Mouse (Mus musculus): ENCODE measurements at regions not wholly inside any gene's neighbourhood (a gene's known extent, or its start where the extent isn't known, plus 50 kb on each side); places are given as distances from the start of the nearest gene placed in this dataset.

DNA sequence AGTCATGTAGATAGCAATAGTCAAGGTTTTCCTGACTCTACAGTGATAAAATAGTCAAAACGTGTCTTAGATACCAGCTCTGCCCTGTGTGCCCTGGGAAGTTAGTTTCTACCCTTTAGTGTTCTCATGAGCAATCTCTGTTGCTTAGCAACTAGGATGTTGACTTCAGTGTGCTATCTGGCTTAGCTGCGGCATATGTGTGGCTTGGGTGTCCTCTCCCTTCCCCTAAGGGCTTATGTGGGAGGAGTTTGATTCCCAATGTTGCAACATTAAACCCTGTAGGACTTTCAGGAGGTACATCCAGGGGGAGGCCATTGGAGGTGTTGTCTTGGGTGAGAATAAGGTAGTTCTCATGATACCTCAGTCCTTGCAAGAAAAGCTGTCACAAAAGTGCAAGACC lies 229.9 kb downstream of the Gm10260 start:
- no peak overlapping the region for H3K27ac ChIP-seq (ENCODE audit: insufficient read depth, low read length)
- 59% methylated on average over 2 of the region's 2 CpGs for WGBS
- H3K27me3 ChIP-seq (ENCODE audit: control insufficient read depth, insufficient read depth, low read length): no peaks in the 10 kb centered on the region
- DNase-seq (ENCODE audit: low read depth in 1 of 2, low spot score in 2 of 2): no peak
- H3K4me3 ChIP-seq (ENCODE audit: extremely low read depth, insufficient read depth, insufficient read length): no peak overlapping the region
- no peaks in the 10 kb centered on the region for H3K4me1 ChIP-seq (ENCODE audit: control insufficient read depth, insufficient read depth, insufficient read length)
- TF ChIP-seq CTCF (IDR thresholded peaks at IDR 0.05; ENCODE audit: extremely low read depth, insufficient read depth, insufficient read length, insufficient replicate concordance): no peak
- no peak for TF ChIP-seq POLR2A (IDR thresholded peaks at IDR 0.05; ENCODE audit: low read depth, low read length)
- H3K36me3 ChIP-seq (ENCODE audit: control insufficient read depth, insufficient read depth, low read length): no peaks in the 10 kb centered on the region

DNA sequence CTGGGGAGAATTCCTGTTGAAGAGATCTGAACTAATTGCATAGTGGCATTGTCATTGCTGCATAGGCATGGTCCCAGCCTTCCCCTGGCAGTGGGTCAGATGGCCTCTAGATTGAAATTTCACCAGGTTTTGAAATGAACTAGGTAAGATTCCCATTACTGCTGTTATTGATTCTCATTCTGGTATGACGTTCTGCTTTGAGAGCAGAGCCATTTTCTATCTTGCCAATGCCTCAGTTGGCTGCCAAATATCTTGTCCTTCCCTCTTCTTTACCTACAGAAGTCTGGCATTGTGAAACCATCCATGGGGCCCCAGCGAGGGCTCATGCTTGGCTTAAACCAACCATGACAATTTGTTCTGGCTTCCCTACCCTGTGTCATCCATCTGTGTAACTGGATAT lies 232.5 kb downstream of the Gm10260 start:
- Histone ChIP-seq H3K4me3 (ENCODE audit: extremely low read depth, insufficient read depth, insufficient read length) (no peak overlapping the region), H3K36me3 (ENCODE audit: control insufficient read depth, insufficient read depth, low read length) (no peaks in the 10 kb centered on the region), H3K27me3 (ENCODE audit: control insufficient read depth, insufficient read depth, low read length) (no peaks in the 10 kb centered on the region), H3K4me1 (ENCODE audit: control insufficient read depth, insufficient read depth, insufficient read length) (no peaks in the 10 kb centered on the region), H3K27ac (ENCODE audit: insufficient read depth, low read length) (no peak overlapping the region)
- TF ChIP-seq POLR2A (IDR thresholded peaks at IDR 0.05; ENCODE audit: low read depth, low read length): no peak
- TF ChIP-seq CTCF (IDR thresholded peaks at IDR 0.05; ENCODE audit: extremely low read depth, insufficient read depth, insufficient read length, insufficient replicate concordance): no peak
- DNase-seq (ENCODE audit: low read depth in 1 of 2, low spot score in 2 of 2): no peak
- 88% methylated on average over 2 of the region's 2 CpGs for WGBS

DNA sequence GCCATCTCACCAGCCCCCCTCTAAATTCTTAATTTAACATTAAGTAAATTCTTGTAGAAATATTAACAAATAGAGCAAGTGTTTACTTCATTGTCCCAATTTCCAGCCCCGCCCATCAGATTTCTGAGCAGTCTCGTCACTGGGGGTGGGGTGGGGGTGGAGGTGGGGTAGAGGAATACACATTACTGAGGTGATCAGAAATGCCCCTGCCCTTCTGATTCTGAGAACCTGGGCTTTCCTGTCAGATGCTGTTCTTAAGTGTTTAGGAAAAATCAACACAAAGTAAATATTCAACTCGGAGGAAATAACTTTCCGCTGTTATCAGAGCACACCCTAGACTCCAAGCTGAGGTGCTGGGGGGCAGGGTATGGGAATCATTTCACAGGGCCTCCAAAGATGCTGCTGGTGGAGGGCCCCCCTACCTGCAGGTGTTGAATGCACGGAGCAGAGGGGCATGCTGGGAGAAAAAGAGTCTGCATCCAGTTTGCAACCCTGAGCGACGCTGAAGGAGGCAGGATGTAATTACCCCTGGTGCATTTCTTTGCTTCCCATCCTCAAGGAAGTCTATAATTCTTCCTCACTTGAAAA lies 235.5 kb downstream of the Gm10260 start:
- Histone ChIP-seq H3K4me1 (ENCODE audit: control insufficient read depth, insufficient read depth, insufficient read length) (no peaks in the 10 kb centered on the region), H3K36me3 (ENCODE audit: control insufficient read depth, insufficient read depth, low read length) (no peaks in the 10 kb centered on the region), H3K4me3 (ENCODE audit: extremely low read depth, insufficient read depth, insufficient read length) (no peak overlapping the region), H3K27me3 (ENCODE audit: control insufficient read depth, insufficient read depth, low read length) (no peaks in the 10 kb centered on the region), H3K27ac (ENCODE audit: insufficient read depth, low read length) (no peak overlapping the region)
- no peak for DNase-seq (ENCODE audit: low read depth in 1 of 2, low spot score in 2 of 2)
- WGBS: 81% methylated on average over 7 of the region's 7 CpGs
- TF ChIP-seq POLR2A (IDR thresholded peaks at IDR 0.05; ENCODE audit: low read depth, low read length): no peak
- no peak for TF ChIP-seq CTCF (IDR thresholded peaks at IDR 0.05; ENCODE audit: extremely low read depth, insufficient read depth, insufficient read length, insufficient replicate concordance)

DNA sequence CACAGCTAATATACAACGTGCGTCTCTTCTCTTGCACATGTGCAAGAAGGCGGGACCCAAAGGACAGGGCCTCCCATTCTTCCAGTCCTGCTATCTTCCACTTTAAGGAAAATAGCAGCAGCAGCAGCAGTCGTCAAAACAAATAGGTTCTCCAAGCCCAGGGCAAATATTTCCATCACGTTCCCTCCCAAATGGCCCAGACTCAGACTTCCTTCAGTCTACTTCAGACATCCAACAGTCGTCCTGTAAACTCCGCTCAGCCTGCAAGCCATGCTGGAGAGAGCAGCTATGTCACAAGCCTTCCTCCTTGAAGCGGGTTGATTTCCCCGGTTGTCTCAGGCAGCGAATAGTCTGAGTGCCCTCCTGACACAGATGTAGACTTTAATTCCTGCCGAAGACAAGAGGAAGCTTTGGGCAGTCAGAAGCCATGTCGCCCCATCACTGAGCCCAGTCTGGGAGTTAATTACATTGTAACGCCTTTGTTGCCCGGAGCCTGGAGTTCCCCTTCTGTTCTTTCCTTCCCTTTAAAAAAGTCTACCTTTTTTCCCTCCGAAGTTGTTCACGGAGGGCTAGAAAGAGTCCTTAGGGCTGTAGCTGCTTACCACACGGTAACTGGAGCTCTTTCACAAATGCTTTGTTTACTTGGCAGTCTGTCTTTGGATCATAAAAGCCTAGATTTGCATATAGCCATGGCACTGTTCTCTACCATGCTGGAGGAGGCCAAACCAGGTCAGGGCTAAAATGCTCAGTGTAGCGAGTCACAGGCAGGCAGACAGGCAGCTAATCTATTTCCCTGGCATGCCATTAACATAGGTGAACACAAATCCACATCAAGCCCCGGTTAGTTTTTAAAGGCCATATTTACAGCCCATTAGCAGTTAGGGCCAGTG lies 236.7 kb downstream of the Gm10260 start:
- WGBS: 70% methylated on average over 19 of the region's 19 CpGs
- H3K27ac ChIP-seq (ENCODE audit: insufficient read depth, low read length): no peak overlapping the region
- no peaks in the 10 kb centered on the region for H3K27me3 ChIP-seq (ENCODE audit: control insufficient read depth, insufficient read depth, low read length)
- H3K36me3 ChIP-seq (ENCODE audit: control insufficient read depth, insufficient read depth, low read length): no peaks in the 10 kb centered on the region
- no peaks in the 10 kb centered on the region for H3K4me1 ChIP-seq (ENCODE audit: control insufficient read depth, insufficient read depth, insufficient read length)
- no peak for DNase-seq (ENCODE audit: low read depth in 1 of 2, low spot score in 2 of 2)
- no peak for TF ChIP-seq POLR2A (IDR thresholded peaks at IDR 0.05; ENCODE audit: low read depth, low read length)
- no peak for TF ChIP-seq CTCF (IDR thresholded peaks at IDR 0.05; ENCODE audit: extremely low read depth, insufficient read depth, insufficient read length, insufficient replicate concordance)
- no peak overlapping the region for H3K4me3 ChIP-seq (ENCODE audit: extremely low read depth, insufficient read depth, insufficient read length)

DNA sequence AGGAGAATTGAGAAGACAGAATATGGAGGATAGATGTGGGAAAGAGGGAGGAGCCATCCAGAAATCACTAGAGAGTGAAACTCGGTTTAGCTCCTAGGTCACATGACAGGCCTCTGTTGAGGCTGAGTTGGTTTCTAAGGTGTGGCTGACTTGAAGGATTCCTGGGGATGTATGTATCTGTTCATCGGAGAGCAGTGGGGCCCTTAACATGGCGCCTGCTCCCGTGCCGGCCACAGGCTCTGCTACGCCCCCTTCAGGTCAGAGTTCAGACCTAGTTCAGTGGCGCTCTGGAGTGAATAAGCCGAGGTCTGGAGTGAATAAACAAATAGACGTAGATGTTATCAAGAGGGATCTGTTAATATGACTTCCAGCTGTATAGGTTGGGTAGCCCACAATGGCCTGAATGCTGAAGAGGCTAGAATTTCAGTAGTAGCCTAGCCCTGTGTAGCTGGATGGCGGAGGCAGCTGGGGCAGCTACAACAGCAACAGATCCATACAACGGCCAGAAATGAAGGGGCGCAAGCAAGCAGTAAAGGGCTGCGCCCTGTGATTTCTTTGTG lies 239.4 kb downstream of the Gm10260 start:
- Histone ChIP-seq H3K27me3 (ENCODE audit: control insufficient read depth, insufficient read depth, low read length) (no peaks in the 10 kb centered on the region), H3K4me1 (ENCODE audit: control insufficient read depth, insufficient read depth, insufficient read length) (no peaks in the 10 kb centered on the region), H3K4me3 (ENCODE audit: extremely low read depth, insufficient read depth, insufficient read length) (no peak overlapping the region), H3K27ac (ENCODE audit: insufficient read depth, low read length) (no peak overlapping the region), H3K36me3 (ENCODE audit: control insufficient read depth, insufficient read depth, low read length) (no peaks in the 10 kb centered on the region)
- TF ChIP-seq CTCF (IDR thresholded peaks at IDR 0.05; ENCODE audit: extremely low read depth, insufficient read depth, insufficient read length, insufficient replicate concordance) (no peak), POLR2A (IDR thresholded peaks at IDR 0.05; ENCODE audit: low read depth, low read length) (no peak)
- no peak for DNase-seq (ENCODE audit: low read depth in 1 of 2, low spot score in 2 of 2)
- 91% methylated on average over 13 of the region's 13 CpGs for WGBS

DNA sequence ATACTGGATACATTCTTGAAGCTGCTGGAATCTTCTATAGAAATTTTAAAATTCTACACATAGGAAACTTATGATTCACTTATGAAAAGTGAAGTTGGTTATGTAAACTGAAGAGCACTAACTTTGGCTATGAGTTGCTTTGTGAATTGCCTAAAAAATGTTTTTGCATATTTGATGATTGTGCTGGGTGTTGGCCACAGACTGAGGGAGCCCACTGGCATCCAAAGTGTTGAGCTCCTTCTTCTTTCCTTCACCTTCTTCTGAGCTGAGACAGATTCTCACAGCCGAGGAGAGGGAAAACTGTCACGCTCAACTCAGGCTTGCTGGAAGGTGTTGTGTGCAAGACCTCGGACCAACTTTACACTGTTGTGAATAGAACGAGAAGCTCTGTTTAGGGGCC lies 243.7 kb downstream of the Gm10260 start:
- H3K4me3 ChIP-seq (ENCODE audit: extremely low read depth, insufficient read depth, insufficient read length): no peak overlapping the region
- no peaks in the 10 kb centered on the region for H3K4me1 ChIP-seq (ENCODE audit: control insufficient read depth, insufficient read depth, insufficient read length)
- DNase-seq (ENCODE audit: low read depth in 1 of 2, low spot score in 2 of 2): no peak
- 93% methylated on average over 4 of the region's 4 CpGs for WGBS
- no peaks in the 10 kb centered on the region for H3K36me3 ChIP-seq (ENCODE audit: control insufficient read depth, insufficient read depth, low read length)
- H3K27me3 ChIP-seq (ENCODE audit: control insufficient read depth, insufficient read depth, low read length): no peaks in the 10 kb centered on the region
- TF ChIP-seq CTCF (IDR thresholded peaks at IDR 0.05; ENCODE audit: extremely low read depth, insufficient read depth, insufficient read length, insufficient replicate concordance): no peak
- TF ChIP-seq POLR2A (IDR thresholded peaks at IDR 0.05; ENCODE audit: low read depth, low read length): no peak
- no peak overlapping the region for H3K27ac ChIP-seq (ENCODE audit: insufficient read depth, low read length)
